Comparison of ENCODE assay signal across 22 mouse cellular contexts in genomic region chrX:17175748-17176147, GRCm38 (mm10).
DNase-seq lines count a peak whose midpoint lies in the region; ATAC-seq and TF ChIP-seq lines count a peak whose summit lies in the region.
"Had no signal": no experiment of that assay in that cellular context is flagged by ENCODE, and none has a peak within 500 bp of the region (broad histone marks: within the 10 kb centered on the region; RNA-seq: fewer than 3 reads in every experiment).

No protein-coding gene starts in this region.

- in situ Hi-C loops in Patski (cut with MboI; ENCODE audit: low pct_unique_long_range_greater_than_20kb) = loop anchor here (10.0 kb wide), 1 partner anchor 151 kb away; no protein-coding TSS in a partner anchor

- peak overlapping the region; percentile 76; the same call in 1 of the 2 replicates for H3K27ac ChIP-seq in embryonic fibroblast, embryonic 13.5 days (ENCODE audit: insufficient read depth, low read length)

- no peak for TF ChIP-seq POLR2A in embryonic fibroblast, embryonic 13.5 days (IDR thresholded peaks at IDR 0.05; ENCODE audit: low read depth, low read length)

- TF ChIP-seq CTCF in Patski (IDR thresholded peaks at IDR 0.05) = no peak
- no peak for TF ChIP-seq CTCF in embryonic fibroblast, embryonic 13.5 days (IDR thresholded peaks at IDR 0.05; ENCODE audit: borderline replicate concordance, insufficient read depth, low read length)

- H3K4me1 ChIP-seq in embryonic fibroblast, embryonic 13.5 days (ENCODE audit: control insufficient read depth, insufficient read depth, low read length) = no peaks in the 10 kb centered on the region

- CTCF ChIA-PET in Patski (lab: Charles Lee) = interaction anchor here (0.9 kb wide), 1 partner anchor 13 kb away, joined by 3 read pairs; no protein-coding TSS in a partner anchor

- no peak overlapping the region for H3K4me3 ChIP-seq in embryonic fibroblast, embryonic 13.5 days (ENCODE audit: insufficient read depth, low read length)

- DNase-seq in 3T3-L1 (ENCODE audit: low read depth, low spot score) (peak; percentile 8), Patski (ENCODE audit: low read depth, low spot score) (peak; percentile 33)
- no peak for DNase-seq in heart, postnatal 36 days
- DNase-seq in kidney, adult 9 months = no peak
- no peak for DNase-seq in adrenal gland, postnatal 4 days (ENCODE audit: low spot score in 2 of 2)
- DNase-seq: adrenal gland, adult 2 months; adrenal gland, adult 8-10 months; adrenal gland, postnatal 10 days; adrenal gland, postnatal 14 days; adrenal gland, postnatal 25 days; adrenal gland, postnatal 36 days; B cell, adult 2 months; cerebellum, adult 11 months; cerebellum, adult 11-12 months; cerebellum, adult 18-20 months; cerebellum, adult 2 months; cerebellum, adult 8-10 months; cerebellum, adult 9-10 months had no signal

- peaks cover 14% of the 10 kb centered on the region for H3K27me3 ChIP-seq in Patski
- H3K27me3 ChIP-seq: CH12.LX had no signal

- POLR2A ChIA-PET in Patski (lab: Charles Lee) = no interaction called here

- intact Hi-C loops in heart, postnatal 36 days (cut with DNase I) = no loop called here

- peak; percentile 91 for ATAC-seq in Patski
- ATAC-seq: activated CD4-positive, CD25-positive, alpha-beta regulatory T cell, adult 4 months; CD4-positive, CD25-positive, alpha-beta regulatory T cell, adult 4 months had no signal

Comparison
In these comparisons a context has a peak if more than half of its experiments do, and no peak if none do; other contexts are left out.
1. DNase-seq: peak in 3T3-L1 (single experiment) and Patski (single experiment); none in heart, postnatal 36 days (0 of 2), kidney, adult 9 months (single experiment) and adrenal gland, postnatal 4 days (0 of 2).